Mouse (Mus musculus): ENCODE results near the gene Vac14. TPM values are rescaled to one million over a fixed set of nuclear protein-coding genes. Genes with fewer than 3 reads are reported as not detected.

Vac14 gene
- polyA plus RNA-seq, 1 experiment, result 31.6 TPM

- no peak overlapping the region for H3K4me3 ChIP-seq (ENCODE audit: low read depth, low read length)
- H3K9ac ChIP-seq (ENCODE audit: low read depth, poor library complexity, severe bottlenecking), result no peak overlapping the region
- no peaks in the 10 kb centered on the region for H3K27me3 ChIP-seq (ENCODE audit: control insufficient read depth, insufficient read depth, low read length, poor library complexity, severe bottlenecking)
- H3K36me3 ChIP-seq (ENCODE audit: control insufficient read depth, insufficient read depth, low read length, poor library complexity, severe bottlenecking), result peaks cover 25% of the 10 kb centered on the region
- no peaks in the 10 kb centered on the region for H3K9me3 ChIP-seq (replicated peaks; ENCODE audit: control insufficient read depth, insufficient read depth, low read length, poor library complexity, severe bottlenecking)
- no peaks in the 10 kb centered on the region for H3K4me1 ChIP-seq (ENCODE audit: control insufficient read depth, insufficient read depth, low read length)
- no peak overlapping the region for H3K27ac ChIP-seq (ENCODE audit: insufficient read depth, low read length)
- TF ChIP-seq POLR2A (IDR thresholded peaks at IDR 0.05; ENCODE audit: insufficient read depth, low read length), result no peak
- no peak for TF ChIP-seq CTCF (IDR thresholded peaks at IDR 0.05; ENCODE audit: low read depth, low read length)
- no peak for TF ChIP-seq EP300 (IDR thresholded peaks at IDR 0.05; ENCODE audit: insufficient read depth, low read depth, low read length)
Measured at GRCm38 (mm10) chr8:110708429-110708828, 90.0 kb downstream of the Vac14 start.

DNA sequence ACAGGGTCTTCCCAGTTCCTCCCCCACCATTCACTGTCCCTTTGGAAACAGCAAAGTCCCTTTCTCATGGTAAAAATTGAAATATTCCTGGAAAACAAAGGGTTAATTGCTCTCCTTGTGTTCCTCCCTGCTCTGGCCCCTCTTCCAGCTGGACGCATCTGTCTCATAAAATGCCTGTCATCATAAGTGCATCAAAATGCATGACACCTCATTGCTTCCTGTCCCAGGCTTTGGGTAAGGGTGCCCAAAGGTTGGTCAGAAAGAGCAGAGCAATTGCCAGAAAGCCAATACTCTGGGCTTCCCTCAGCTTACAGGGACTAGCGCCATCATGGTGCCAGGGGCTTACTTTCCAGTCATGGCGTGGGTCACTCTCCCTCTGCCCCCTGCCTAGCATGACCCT lies 92.2 kb downstream of the Vac14 start:
- Histone ChIP-seq H3K9ac (ENCODE audit: low read depth, poor library complexity, severe bottlenecking) (no peak overlapping the region), H3K36me3 (ENCODE audit: control insufficient read depth, insufficient read depth, low read length, poor library complexity, severe bottlenecking) (peaks cover 29% of the 10 kb centered on the region), H3K27ac (ENCODE audit: insufficient read depth, low read length) (no peak overlapping the region), H3K9me3 (replicated peaks; ENCODE audit: control insufficient read depth, insufficient read depth, low read length, poor library complexity, severe bottlenecking) (no peaks in the 10 kb centered on the region), H3K27me3 (ENCODE audit: control insufficient read depth, insufficient read depth, low read length, poor library complexity, severe bottlenecking) (no peaks in the 10 kb centered on the region), H3K4me3 (ENCODE audit: low read depth, low read length) (no peak overlapping the region), H3K4me1 (ENCODE audit: control insufficient read depth, insufficient read depth, low read length) (no peaks in the 10 kb centered on the region)
- no peak for TF ChIP-seq CTCF (IDR thresholded peaks at IDR 0.05; ENCODE audit: low read depth, low read length)
- no peak for TF ChIP-seq EP300 (IDR thresholded peaks at IDR 0.05; ENCODE audit: insufficient read depth, low read depth, low read length)
- no peak for TF ChIP-seq POLR2A (IDR thresholded peaks at IDR 0.05; ENCODE audit: insufficient read depth, low read length)

- Histone ChIP-seq H3K4me3 (ENCODE audit: low read depth, low read length) (no peak overlapping the region), H3K27ac (ENCODE audit: insufficient read depth, low read length) (no peak overlapping the region), H3K9ac (ENCODE audit: low read depth, poor library complexity, severe bottlenecking) (no peak overlapping the region), H3K4me1 (ENCODE audit: control insufficient read depth, insufficient read depth, low read length) (no peaks in the 10 kb centered on the region), H3K27me3 (ENCODE audit: control insufficient read depth, insufficient read depth, low read length, poor library complexity, severe bottlenecking) (no peaks in the 10 kb centered on the region), H3K9me3 (replicated peaks; ENCODE audit: control insufficient read depth, insufficient read depth, low read length, poor library complexity, severe bottlenecking) (no peaks in the 10 kb centered on the region), H3K36me3 (ENCODE audit: control insufficient read depth, insufficient read depth, low read length, poor library complexity, severe bottlenecking) (peaks cover 33% of the 10 kb centered on the region)
- no peak for TF ChIP-seq CTCF (IDR thresholded peaks at IDR 0.05; ENCODE audit: low read depth, low read length)
- no peak for TF ChIP-seq POLR2A (IDR thresholded peaks at IDR 0.05; ENCODE audit: insufficient read depth, low read length)
Measured at GRCm38 (mm10) chr8:110711271-110711934, 93.0 kb downstream of the Vac14 start.

DNA sequence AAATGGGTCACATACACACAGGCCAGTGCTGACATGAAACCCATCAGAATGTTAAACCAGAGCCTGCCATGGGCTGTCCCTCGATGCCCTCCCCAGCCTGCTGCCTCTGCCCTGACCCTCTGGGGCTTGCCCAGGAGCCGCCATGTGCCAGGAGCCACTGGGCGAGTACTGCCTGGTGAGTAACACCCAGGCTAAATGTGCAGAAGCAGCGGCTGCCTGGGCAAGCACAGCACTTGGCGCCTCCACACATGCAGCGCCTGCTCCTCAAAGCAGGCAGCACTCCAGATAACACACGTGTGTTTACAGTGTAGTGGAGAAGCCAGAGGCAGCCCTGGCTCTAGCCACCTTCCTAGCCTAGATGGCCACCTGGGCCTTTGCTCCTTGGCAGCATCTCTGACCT lies 94.7 kb downstream of the Vac14 start:
- no peaks in the 10 kb centered on the region for H3K27me3 ChIP-seq (ENCODE audit: control insufficient read depth, insufficient read depth, low read length, poor library complexity, severe bottlenecking)
- H3K36me3 ChIP-seq (ENCODE audit: control insufficient read depth, insufficient read depth, low read length, poor library complexity, severe bottlenecking), result peaks cover 33% of the 10 kb centered on the region
- TF ChIP-seq CTCF (IDR thresholded peaks at IDR 0.05; ENCODE audit: low read depth, low read length) (no peak), POLR2A (IDR thresholded peaks at IDR 0.05; ENCODE audit: insufficient read depth, low read length) (no peak), EP300 (IDR thresholded peaks at IDR 0.05; ENCODE audit: insufficient read depth, low read depth, low read length) (no peak)
- H3K9ac ChIP-seq (ENCODE audit: low read depth, poor library complexity, severe bottlenecking), result no peak overlapping the region
- H3K27ac ChIP-seq (ENCODE audit: insufficient read depth, low read length), result no peak overlapping the region
- H3K4me3 ChIP-seq (ENCODE audit: low read depth, low read length), result no peak overlapping the region
- H3K4me1 ChIP-seq (ENCODE audit: control insufficient read depth, insufficient read depth, low read length), result no peaks in the 10 kb centered on the region
- H3K9me3 ChIP-seq (replicated peaks; ENCODE audit: control insufficient read depth, insufficient read depth, low read length, poor library complexity, severe bottlenecking), result no peaks in the 10 kb centered on the region

DNA sequence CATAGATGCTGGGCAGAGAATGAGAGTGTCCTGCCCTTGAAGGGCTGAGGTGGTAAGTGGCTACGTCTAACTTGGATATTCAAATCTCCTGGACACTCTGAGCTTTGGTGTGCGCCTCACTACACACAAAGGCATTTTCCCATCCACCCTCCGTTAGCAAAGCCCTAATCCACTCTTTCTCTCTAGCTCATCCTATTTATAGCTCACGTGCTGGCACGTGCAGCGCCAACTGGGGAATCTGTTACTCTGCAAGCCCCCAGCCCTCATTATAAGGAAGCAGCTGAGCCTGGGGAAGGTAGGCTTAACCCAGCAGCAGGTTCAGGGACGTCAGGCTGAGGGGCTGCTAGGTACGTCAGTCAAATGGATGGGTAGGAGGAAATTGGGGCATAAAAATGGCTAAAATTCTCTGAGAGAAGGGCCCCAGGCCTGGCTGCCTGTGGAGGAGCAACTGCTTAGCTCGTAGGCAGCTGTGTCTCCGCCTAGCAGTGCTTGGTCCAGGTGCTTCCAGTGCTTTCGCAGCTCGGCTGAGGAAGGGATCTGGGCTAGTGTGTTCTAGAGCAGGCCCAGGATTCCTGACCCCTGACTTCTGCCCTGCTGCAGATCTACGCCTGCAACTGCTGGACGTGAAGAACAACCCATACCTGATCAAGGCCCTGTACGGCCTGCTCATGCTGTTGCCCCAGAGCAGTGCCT lies 96.6 kb downstream of the Vac14 start:
- Histone ChIP-seq H3K9ac (ENCODE audit: low read depth, poor library complexity, severe bottlenecking) (no peak overlapping the region), H3K4me1 (ENCODE audit: control insufficient read depth, insufficient read depth, low read length) (no peaks in the 10 kb centered on the region), H3K9me3 (replicated peaks; ENCODE audit: control insufficient read depth, insufficient read depth, low read length, poor library complexity, severe bottlenecking) (no peaks in the 10 kb centered on the region), H3K4me3 (ENCODE audit: low read depth, low read length) (no peak overlapping the region), H3K27me3 (ENCODE audit: control insufficient read depth, insufficient read depth, low read length, poor library complexity, severe bottlenecking) (no peaks in the 10 kb centered on the region), H3K27ac (ENCODE audit: insufficient read depth, low read length) (no peak overlapping the region), H3K36me3 (ENCODE audit: control insufficient read depth, insufficient read depth, low read length, poor library complexity, severe bottlenecking) (peaks cover 32% of the 10 kb centered on the region)
- no peak for TF ChIP-seq EP300 (IDR thresholded peaks at IDR 0.05; ENCODE audit: insufficient read depth, low read depth, low read length)
- TF ChIP-seq CTCF (IDR thresholded peaks at IDR 0.05; ENCODE audit: low read depth, low read length), result no peak
- no peak for TF ChIP-seq POLR2A (IDR thresholded peaks at IDR 0.05; ENCODE audit: insufficient read depth, low read length)

- Histone ChIP-seq H3K9ac (ENCODE audit: low read depth, poor library complexity, severe bottlenecking) (no peak overlapping the region), H3K4me3 (ENCODE audit: low read depth, low read length) (no peak overlapping the region), H3K36me3 (ENCODE audit: control insufficient read depth, insufficient read depth, low read length, poor library complexity, severe bottlenecking) (peaks cover 26% of the 10 kb centered on the region), H3K4me1 (ENCODE audit: control insufficient read depth, insufficient read depth, low read length) (no peaks in the 10 kb centered on the region), H3K9me3 (replicated peaks; ENCODE audit: control insufficient read depth, insufficient read depth, low read length, poor library complexity, severe bottlenecking) (no peaks in the 10 kb centered on the region), H3K27ac (ENCODE audit: insufficient read depth, low read length) (no peak overlapping the region), H3K27me3 (ENCODE audit: control insufficient read depth, insufficient read depth, low read length, poor library complexity, severe bottlenecking) (no peaks in the 10 kb centered on the region)
- TF ChIP-seq EP300 (IDR thresholded peaks at IDR 0.05; ENCODE audit: insufficient read depth, low read depth, low read length) (no peak), CTCF (IDR thresholded peaks at IDR 0.05; ENCODE audit: low read depth, low read length) (no peak), POLR2A (IDR thresholded peaks at IDR 0.05; ENCODE audit: insufficient read depth, low read length) (no peak)
Measured at GRCm38 (mm10) chr8:110716075-110716474, 97.7 kb downstream of the Vac14 start.

All from ES-Bruce4 (cell line).